Mouse (Mus musculus) myocyte (in vitro differentiated cells): Measurements from ENCODE around the gene Amph. TPM values are rescaled to one million over a fixed set of nuclear protein-coding genes. Genes with fewer than 3 reads are reported as not detected.
"Not testable (repeated sequence)": the region's sequence is repeated elsewhere in the genome, so short reads cannot be mapped to it uniquely, and the experiment has no call there.

Experiments
- H3K27me3 ChIP-seq: one replicate; pipeline ENCODE4 v1.6.1; 2011; ENCODE audit not compliant: control insufficient read depth, insufficient read depth, insufficient read length
- H3K36me3 ChIP-seq: one replicate; pipeline ENCODE4 v1.6.1; 2011; ENCODE audit not compliant: control insufficient read depth, insufficient read depth
- H3K4me2 ChIP-seq: one replicate; pipeline ENCODE4 v1.6.1; 2011; ENCODE audit warnings: low read depth, control low read depth
- H3K4me3 ChIP-seq: one replicate; pipeline ENCODE4 v1.5.1; 2011; ENCODE audit warnings: mild to moderate bottlenecking, control low read depth, moderate library complexity
- H3K79me2 ChIP-seq: one replicate; pipeline ENCODE4 v1.6.1; 2011; ENCODE audit not compliant: control insufficient read depth, insufficient read depth
- H3ac ChIP-seq: one replicate; pipeline ENCODE4 v1.6.1; 2011; ENCODE audit not compliant: control insufficient read depth, insufficient read length
- CEBPB ChIP-seq: IDR thresholded peaks from 2 replicates; pipeline ENCODE4 v1.6.1; 2011; ENCODE audit warnings: mild to moderate bottlenecking, moderate library complexity; ENCODE audit not compliant: poor library complexity, insufficient read depth, severe bottlenecking
- E2F4 ChIP-seq: IDR thresholded peaks from one replicate; pipeline ENCODE4 v1.6.1; 2011; ENCODE audit warnings: mild to moderate bottlenecking, control low read depth, moderate library complexity; ENCODE audit not compliant: insufficient read depth
- MAX ChIP-seq: IDR thresholded peaks from one replicate; pipeline ENCODE4 v1.6.1; 2011; ENCODE audit warnings: low read depth, mild to moderate bottlenecking, control low read depth
- MYOD1 ChIP-seq, 3 experiments: IDR thresholded peaks; one replicate each; pipeline ENCODE4 v1.6.1; 2011; ENCODE audit warnings: control low read depth in 2 of 3, low read depth in 2 of 3, mild to moderate bottlenecking in 2 of 3, moderate library complexity in 1 of 3; ENCODE audit not compliant: insufficient read length in 2 of 3, control insufficient read depth in 1 of 3
- MYOG ChIP-seq, 3 experiments: IDR thresholded peaks; one replicate each; pipeline ENCODE4 v1.6.1; 2011; ENCODE audit warnings: control low read depth in 2 of 3, low read depth in 2 of 3, mild to moderate bottlenecking in 2 of 3; ENCODE audit not compliant: insufficient read length in 2 of 3, control insufficient read depth in 1 of 3, insufficient read depth in 1 of 3
- POLR2A ChIP-seq: IDR thresholded peaks from one replicate; pipeline ENCODE4 v1.6.1; 2011; ENCODE audit warnings: low read depth, mild to moderate bottlenecking, control low read depth, moderate library complexity; ENCODE audit not compliant: insufficient read length
- POLR2AphosphoS2 ChIP-seq: IDR thresholded peaks from one replicate; pipeline ENCODE4 v1.6.1; 2011; ENCODE audit warnings: low read depth, control low read depth; ENCODE audit not compliant: insufficient read length
- REST ChIP-seq: IDR thresholded peaks from one replicate; pipeline ENCODE4 v1.6.1; 2011; ENCODE audit warnings: mild to moderate bottlenecking, control low read depth, moderate library complexity; ENCODE audit not compliant: insufficient read depth, insufficient read length
- SRF ChIP-seq: IDR thresholded peaks from one replicate; pipeline ENCODE4 v1.6.1; 2011; ENCODE audit warnings: low read depth; ENCODE audit not compliant: control insufficient read depth, insufficient read length
- TCF12 ChIP-seq: IDR thresholded peaks from one replicate; pipeline ENCODE4 v1.6.1; 2011; ENCODE audit warnings: mild to moderate bottlenecking, control low read depth; ENCODE audit not compliant: poor library complexity, insufficient read depth, severe bottlenecking
- TCF3 ChIP-seq: IDR thresholded peaks from one replicate; pipeline ENCODE4 v1.6.1; 2011; ENCODE audit warnings: low read depth, control low read depth; ENCODE audit not compliant: insufficient read length
- USF1 ChIP-seq: IDR thresholded peaks from one replicate; pipeline ENCODE4 v1.6.1; 2011; ENCODE audit warnings: low read depth, mild to moderate bottlenecking, control low read depth, moderate library complexity
- polyA plus RNA-seq: library from polyadenylated mRNA; unstranded; fragments of >200 nt; fragmentation: generic; extraction: Trizol; gene quantifications from one replicate; pipeline ENCODE4 v1.2.1, GENCODE M21; 2012; ENCODE audit warnings: missing spikeins

The Amph gene
- polyA plus RNA-seq: not detected

DNA sequence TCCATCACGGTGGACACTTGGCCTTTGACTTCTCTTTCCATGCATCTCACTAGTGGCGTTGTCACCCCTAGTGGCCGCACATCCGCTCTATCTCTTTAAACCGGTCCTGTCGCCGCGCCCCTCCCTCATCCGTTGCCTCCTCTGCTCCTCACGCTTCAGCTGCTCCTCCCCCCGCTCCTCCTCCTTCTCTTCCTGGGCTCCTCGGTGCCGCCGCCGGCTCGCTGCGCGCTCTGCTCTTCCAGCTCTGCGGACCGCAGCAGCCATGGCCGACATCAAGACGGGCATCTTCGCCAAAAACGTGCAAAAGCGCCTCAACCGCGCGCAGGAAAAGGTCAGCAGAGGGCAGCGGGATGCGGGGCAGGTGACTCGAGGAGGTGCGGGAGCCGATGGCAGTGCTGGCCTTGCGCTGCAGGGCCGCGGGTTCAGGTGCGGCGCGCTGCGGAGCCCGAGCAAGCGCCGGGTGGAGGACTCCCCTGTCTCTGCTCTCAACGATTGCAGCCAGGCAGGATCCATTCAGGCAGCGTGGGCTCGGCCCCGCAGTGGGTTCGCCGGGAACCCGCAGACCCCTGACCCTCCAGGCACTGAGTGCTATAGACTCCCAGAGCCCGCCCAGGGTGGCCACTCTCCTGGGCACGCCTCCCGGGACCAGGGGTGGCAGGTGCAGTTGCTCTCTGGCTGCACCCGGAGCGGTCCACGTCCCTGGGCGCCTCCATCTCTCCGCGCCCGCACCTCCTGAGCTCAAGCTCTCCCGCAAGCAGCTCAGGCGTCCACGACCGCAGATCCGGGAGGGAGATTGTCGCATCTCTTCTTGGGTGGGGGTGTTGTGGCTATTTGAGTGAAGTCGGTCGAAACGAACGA lies at the start of gene Amph:
TSS of gene Amph (plus strand) at position 35 of the 858 bp plus-strand sequence.
- Histone ChIP-seq H3ac (no peak within 1 kb of the TSS), H3K79me2 (no peaks in the 10 kb centered on the region), H3K27me3 (no peaks in the 10 kb centered on the region), H3K4me2 (no peak within 1 kb of the TSS), H3K4me3 (no peak within 1 kb of the TSS), H3K36me3 (no peaks in the 10 kb centered on the region)
- no peak for TF ChIP-seq E2F4

DNA sequence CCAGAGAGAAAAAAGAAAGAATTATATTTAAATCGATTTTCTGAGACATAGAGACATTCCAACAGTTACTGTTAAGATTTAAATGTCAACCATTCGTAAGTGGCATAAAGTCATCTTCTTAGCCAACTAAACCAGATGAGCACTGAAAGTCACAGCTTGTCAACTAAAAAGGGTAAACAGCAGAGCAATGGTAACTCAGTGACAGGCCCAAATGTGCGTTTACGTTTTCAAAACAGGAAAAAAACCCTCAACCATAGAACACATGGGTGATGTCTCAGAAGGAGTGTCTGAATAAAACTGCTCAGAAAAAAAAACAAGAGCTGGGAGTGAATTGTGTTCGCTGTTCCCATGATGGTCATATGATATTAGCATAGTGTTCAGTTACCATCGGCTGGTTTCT lies 44.4 kb upstream of the Amph start:
- H3K36me3 ChIP-seq: no peaks in the 10 kb centered on the region
- no peak overlapping the region for H3ac ChIP-seq
- H3K79me2 ChIP-seq: no peaks in the 10 kb centered on the region
- H3K4me2 ChIP-seq: no peak overlapping the region
- TF ChIP-seq POLR2A: no peak
- no peak for TF ChIP-seq MYOD1 (IDR thresholded peaks at IDR 0.05; ENCODE audit: control insufficient read depth in 1 of 3, insufficient read length in 2 of 3, low read depth in 2 of 3)
- no peak for TF ChIP-seq E2F4
- TF ChIP-seq POLR2AphosphoS2: no peak
- no peak for TF ChIP-seq USF1
- no peak for TF ChIP-seq SRF
- TF ChIP-seq REST: no peak
- TF ChIP-seq CEBPB: no peak
- no peak for TF ChIP-seq MYOG (IDR thresholded peaks at IDR 0.05; ENCODE audit: control insufficient read depth in 1 of 3, insufficient read depth in 1 of 3, insufficient read length in 2 of 3, low read depth in 2 of 3)
- TF ChIP-seq TCF12: no peak
- TF ChIP-seq MAX: no peak
- no peak for TF ChIP-seq TCF3
- H3K27me3 ChIP-seq: no peaks in the 10 kb centered on the region
- no peak overlapping the region for H3K4me3 ChIP-seq

GRCm38 (mm10) chr13:18914774-18915173 lies 33.2 kb upstream of the Amph start:
- Histone ChIP-seq H3K4me2 (no peak overlapping the region), H3K79me2 (no peaks in the 10 kb centered on the region), H3ac (no peak overlapping the region), H3K27me3 (no peaks in the 10 kb centered on the region), H3K36me3 (no peaks in the 10 kb centered on the region), H3K4me3 (no peak overlapping the region)
- no peak for TF ChIP-seq USF1
- no peak for TF ChIP-seq REST
- no peak for TF ChIP-seq CEBPB
- no peak for TF ChIP-seq POLR2A
- no peak for TF ChIP-seq MYOG (IDR thresholded peaks at IDR 0.05; ENCODE audit: control insufficient read depth in 1 of 3, insufficient read depth in 1 of 3, insufficient read length in 2 of 3, low read depth in 2 of 3)
- TF ChIP-seq TCF12: no peak
- TF ChIP-seq POLR2AphosphoS2: no peak
- no peak for TF ChIP-seq SRF
- no peak for TF ChIP-seq MYOD1 (IDR thresholded peaks at IDR 0.05; ENCODE audit: control insufficient read depth in 1 of 3, insufficient read length in 2 of 3, low read depth in 2 of 3)
- TF ChIP-seq E2F4: no peak
- TF ChIP-seq MAX: no peak
- TF ChIP-seq TCF3: no peak

GRCm38 (mm10) chr13:18933191-18933590 lies 14.8 kb upstream of the Amph start:
- H3K36me3 ChIP-seq, H3K4me3 ChIP-seq: not testable (repeated sequence)

DNA sequence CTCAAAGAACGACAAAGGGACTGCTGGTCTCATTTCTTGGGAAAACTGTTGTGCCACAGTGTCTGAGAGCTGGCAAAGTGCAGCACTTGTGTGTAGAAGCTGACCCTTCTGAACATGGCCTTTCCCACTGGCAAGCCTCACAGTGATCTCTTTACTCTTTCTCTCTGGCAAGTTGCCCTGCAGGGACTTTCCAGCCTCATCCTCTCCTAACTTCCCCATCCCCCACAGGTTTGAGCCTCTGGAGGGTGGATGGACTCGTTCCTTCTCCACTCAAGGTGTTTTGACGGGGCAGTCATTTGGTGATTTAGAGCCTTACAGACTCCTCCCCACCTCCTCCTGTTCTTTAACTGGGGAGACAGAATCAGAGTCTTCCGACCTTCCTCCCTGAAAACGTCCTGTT lies 319 bp upstream of the Amph start:
- H3K4me3 ChIP-seq: no peak overlapping the region
- no peaks in the 10 kb centered on the region for H3K27me3 ChIP-seq
- no peaks in the 10 kb centered on the region for H3K36me3 ChIP-seq
- H3K79me2 ChIP-seq: no peaks in the 10 kb centered on the region
- TF ChIP-seq MAX (no peak), TCF12 (no peak), MYOD1 (IDR thresholded peaks at IDR 0.05; ENCODE audit: control insufficient read depth in 1 of 3, insufficient read length in 2 of 3, low read depth in 2 of 3) (no peak), MYOG (IDR thresholded peaks at IDR 0.05; ENCODE audit: control insufficient read depth in 1 of 3, insufficient read depth in 1 of 3, insufficient read length in 2 of 3, low read depth in 2 of 3) (no peak), USF1 (no peak), TCF3 (no peak), SRF (no peak), POLR2A (no peak), REST (no peak), CEBPB (no peak), E2F4 (no peak), POLR2AphosphoS2 (no peak)
- no peak overlapping the region for H3ac ChIP-seq
- no peak overlapping the region for H3K4me2 ChIP-seq

More at GRCm38 (mm10) chr13:18933191-18933590, 14.8 kb upstream of the Amph start:
- H3K27me3 ChIP-seq, H3K4me2 ChIP-seq, H3K79me2 ChIP-seq, H3ac ChIP-seq: not testable (repeated sequence)
